Mouse (Mus musculus) megakaryocyte, adult 5-6 weeks (primary cell): Measurements from ENCODE around the gene Trim23. TPM values are rescaled to one million over a fixed set of nuclear protein-coding genes. Genes with fewer than 3 reads are reported as not detected.

ENCODE experiments used
- total RNA-seq, 2 experiments: library from RNA; stranded (forward) in 1 of 2; stranded (reverse) in 1 of 2; fragments of 153-499, 151-499 nt in 1 of 2; fragments of 221-1000, 200-1000 nt in 1 of 2; gene quantifications; 2 replicates each; pipeline versions ENCODE4 v1.2.3 to v1.2.4; 2015 to 2017

The Trim23 gene
- total RNA-seq, 2 experiments from 2014 or later = 9.8 to 13.4 TPM

Other genes with a start within 250 kb of the Trim23 start
- 26.6 and 31.6 TPM in 2 replicates for gene Nln, start 69.2 kb upstream of the Trim23 start, total RNA-seq (2015)
- 27.7 and 37.3 TPM in 2 replicates for gene Nln, start 69.2 kb upstream of the Trim23 start, total RNA-seq (2017)
- 0.11 and 0.14 TPM in 2 replicates for gene Sgtb, start 69.1 kb upstream of the Trim23 start, total RNA-seq (2015)
- gene Sgtb, start 69.1 kb upstream of the Trim23 start, total RNA-seq (2017) = 0.40 and 0.65 TPM in 2 replicates
- gene Trappc13, start 328 bp upstream of the Trim23 start, total RNA-seq (2015) = 42.4 and 43.5 TPM in 2 replicates
- 42.6 and 50.2 TPM in 2 replicates for gene Trappc13, start 328 bp upstream of the Trim23 start, total RNA-seq (2017)
- gene Cenpk, start 49.8 kb downstream of the Trim23 start, total RNA-seq (2015) = 34.7 and 39.1 TPM in 2 replicates
- gene Cenpk, start 49.8 kb downstream of the Trim23 start, total RNA-seq (2017) = 97.9 and 112 TPM in 2 replicates
- gene Ppwd1, start 50.0 kb downstream of the Trim23 start, total RNA-seq (2015) = 34.7 and 36.8 TPM in 2 replicates
- gene Ppwd1, start 50.0 kb downstream of the Trim23 start, total RNA-seq (2017) = 27.0 and 29.9 TPM in 2 replicates
- gene Adamts6, start 109.0 kb downstream of the Trim23 start, total RNA-seq (2015) = 1.6 and 2.8 TPM in 2 replicates
- 1.6 and 2.3 TPM in 2 replicates for gene Adamts6, start 109.0 kb downstream of the Trim23 start, total RNA-seq (2017)